Mouse (Mus musculus): Measurements from ENCODE around the gene Cpsf4. TPM values are rescaled to one million over a fixed set of nuclear protein-coding genes. Genes with fewer than 3 reads are reported as not detected.
"Not testable (repeated sequence)": the region's sequence is repeated elsewhere in the genome, so short reads cannot be mapped to it uniquely, and the experiment has no call there.

Cpsf4 gene
- polyA plus RNA-seq, 1 experiment from 2014 or later, result 49.7 TPM

GRCm38 (mm10) chr5:145208391-145208790, 41.4 kb downstream of the Cpsf4 start:
- H3K9me3 ChIP-seq; H3K27me3 ChIP-seq; ATAC-seq (ENCODE audit: low FRiP score, low read depth); H3K4me2 ChIP-seq; H3K9ac ChIP-seq; H3K27ac ChIP-seq (replicated peaks); H3K4me3 ChIP-seq: not testable (repeated sequence)
- peaks cover 13% of the 10 kb centered on the region for H3K4me1 ChIP-seq (replicated peaks)
- WGBS, result 52% methylated on average over 11 of the region's 11 CpGs
- peaks cover 23% of the 10 kb centered on the region for H3K36me3 ChIP-seq

- Histone ChIP-seq H3K9ac (no peak overlapping the region), H3K4me3 (no peak overlapping the region), H3K27ac (replicated peaks) (no peak overlapping the region), H3K27me3 (no peaks in the 10 kb centered on the region), H3K9me3 (no peaks in the 10 kb centered on the region), H3K4me1 (replicated peaks) (no peaks in the 10 kb centered on the region; the same call in 1 of the 2 replicates), H3K4me2 (no peak overlapping the region), H3K36me3 (peaks cover 30% of the 10 kb centered on the region)
- WGBS, result 97% methylated on average over 4 of the region's 4 CpGs
- no peak for ATAC-seq (ENCODE audit: low FRiP score, low read depth)
Observed at GRCm38 (mm10) chr5:145211340-145211739, 44.3 kb downstream of the Cpsf4 start.

- WGBS, result 94% methylated on average over 4 of the region's 4 CpGs
- peaks cover 30% of the 10 kb centered on the region for H3K36me3 ChIP-seq
Observed at GRCm38 (mm10) chr5:145212216-145212615, 45.2 kb downstream of the Cpsf4 start.

GRCm38 (mm10) chr5:145213505-145213904, 46.5 kb downstream of the Cpsf4 start:
- no peaks in the 10 kb centered on the region for H3K9me3 ChIP-seq
- no peaks in the 10 kb centered on the region for H3K4me1 ChIP-seq (replicated peaks)
- WGBS, result 94% methylated on average over 3 of the region's 3 CpGs
- no peak overlapping the region for H3K27ac ChIP-seq (replicated peaks)
- H3K4me3 ChIP-seq, result no peak overlapping the region
- H3K4me2 ChIP-seq, result no peak overlapping the region
- H3K36me3 ChIP-seq, result peaks cover 37% of the 10 kb centered on the region
- no peak overlapping the region for H3K9ac ChIP-seq
- no peaks in the 10 kb centered on the region for H3K27me3 ChIP-seq
- no peak for ATAC-seq (ENCODE audit: low FRiP score, low read depth)

More at GRCm38 (mm10) chr5:145212216-145212615, 45.2 kb downstream of the Cpsf4 start:
- Histone ChIP-seq H3K27me3 (no peaks in the 10 kb centered on the region), H3K9ac (no peak overlapping the region), H3K4me2 (no peak overlapping the region), H3K27ac (replicated peaks) (no peak overlapping the region), H3K9me3 (no peaks in the 10 kb centered on the region), H3K4me3 (no peak overlapping the region), H3K4me1 (replicated peaks) (no peaks in the 10 kb centered on the region)
- ATAC-seq (ENCODE audit: low FRiP score, low read depth), result no peak

GRCm38 (mm10) chr5:145214679-145215078, 47.7 kb downstream of the Cpsf4 start:
- Histone ChIP-seq H3K4me1 (replicated peaks) (no peaks in the 10 kb centered on the region), H3K9ac (no peak overlapping the region), H3K27me3 (no peaks in the 10 kb centered on the region), H3K4me2 (no peak overlapping the region), H3K4me3 (no peak overlapping the region), H3K27ac (replicated peaks) (no peak overlapping the region), H3K36me3 (peaks cover 43% of the 10 kb centered on the region), H3K9me3 (no peaks in the 10 kb centered on the region)
- 71% methylated on average over 4 of the region's 4 CpGs for WGBS
- no peak for ATAC-seq (ENCODE audit: low FRiP score, low read depth)

- Histone ChIP-seq H3K27me3 (no peaks in the 10 kb centered on the region), H3K4me1 (replicated peaks) (no peaks in the 10 kb centered on the region), H3K27ac (replicated peaks) (no peak overlapping the region), H3K36me3 (peaks cover 48% of the 10 kb centered on the region), H3K4me2 (no peak overlapping the region), H3K9me3 (no peaks in the 10 kb centered on the region), H3K9ac (no peak overlapping the region), H3K4me3 (no peak overlapping the region)
- 90% methylated on average over 6 of the region's 6 CpGs for WGBS
- ATAC-seq (ENCODE audit: low FRiP score, low read depth), result no peak
Observed at GRCm38 (mm10) chr5:145217746-145218145, 50.7 kb downstream of the Cpsf4 start.

GRCm38 (mm10) chr5:145218206-145218605, 51.2 kb downstream of the Cpsf4 start:
- no peak overlapping the region for H3K9ac ChIP-seq
- H3K9me3 ChIP-seq, result no peaks in the 10 kb centered on the region
- ATAC-seq (ENCODE audit: low FRiP score, low read depth), result no peak
- no peak overlapping the region for H3K4me2 ChIP-seq
- no peak overlapping the region for H3K27ac ChIP-seq (replicated peaks)
- no peaks in the 10 kb centered on the region for H3K4me1 ChIP-seq (replicated peaks)
- no peaks in the 10 kb centered on the region for H3K27me3 ChIP-seq
- peaks cover 48% of the 10 kb centered on the region for H3K36me3 ChIP-seq
- 98% methylated on average over 21 of the region's 21 CpGs for WGBS
- H3K4me3 ChIP-seq, result no peak overlapping the region

GRCm38 (mm10) chr5:145218671-145219070, 51.7 kb downstream of the Cpsf4 start:
- no peak overlapping the region for H3K9ac ChIP-seq
- no peak overlapping the region for H3K27ac ChIP-seq (replicated peaks)
- H3K4me1 ChIP-seq (replicated peaks), result no peaks in the 10 kb centered on the region
- H3K36me3 ChIP-seq, result peaks cover 45% of the 10 kb centered on the region
- no peak overlapping the region for H3K4me3 ChIP-seq
- ATAC-seq (ENCODE audit: low FRiP score, low read depth), result no peak
- no peaks in the 10 kb centered on the region for H3K9me3 ChIP-seq
- WGBS, result 97% methylated on average over 20 of the region's 20 CpGs
- no peak overlapping the region for H3K4me2 ChIP-seq
- H3K27me3 ChIP-seq, result no peaks in the 10 kb centered on the region

- no peaks in the 10 kb centered on the region for H3K27me3 ChIP-seq
- peaks cover 39% of the 10 kb centered on the region for H3K36me3 ChIP-seq
- no peak overlapping the region for H3K4me3 ChIP-seq
- no peaks in the 10 kb centered on the region for H3K4me1 ChIP-seq (replicated peaks)
- H3K27ac ChIP-seq (replicated peaks), result no peak overlapping the region
- H3K9ac ChIP-seq, result no peak overlapping the region
- 88% methylated on average over 8 of the region's 8 CpGs for WGBS
- H3K9me3 ChIP-seq, result no peaks in the 10 kb centered on the region
- H3K4me2 ChIP-seq, result no peak overlapping the region
- no peak for ATAC-seq (ENCODE audit: low FRiP score, low read depth)
Observed at GRCm38 (mm10) chr5:145219981-145220380, 53.0 kb downstream of the Cpsf4 start.

GRCm38 (mm10) chr5:145222840-145223239, 55.8 kb downstream of the Cpsf4 start:
- Histone ChIP-seq H3K36me3 (peaks cover 38% of the 10 kb centered on the region), H3K4me1 (replicated peaks) (no peaks in the 10 kb centered on the region), H3K4me3 (no peak overlapping the region), H3K9me3 (no peaks in the 10 kb centered on the region), H3K4me2 (no peak overlapping the region), H3K9ac (no peak overlapping the region), H3K27ac (replicated peaks) (no peak overlapping the region), H3K27me3 (no peaks in the 10 kb centered on the region)
- WGBS, result 86% methylated on average over 5 of the region's 5 CpGs
- no peak for ATAC-seq (ENCODE audit: low FRiP score, low read depth)

- ATAC-seq (ENCODE audit: low FRiP score, low read depth), result no peak
- Histone ChIP-seq H3K9me3 (no peaks in the 10 kb centered on the region), H3K27ac (replicated peaks) (no peak overlapping the region), H3K27me3 (no peaks in the 10 kb centered on the region), H3K4me3 (no peak overlapping the region), H3K4me1 (replicated peaks) (no peaks in the 10 kb centered on the region), H3K9ac (no peak overlapping the region), H3K4me2 (no peak overlapping the region), H3K36me3 (peaks cover 33% of the 10 kb centered on the region)
- 84% methylated on average over 12 of the region's 12 CpGs for WGBS
Observed at GRCm38 (mm10) chr5:145223395-145223794, 56.4 kb downstream of the Cpsf4 start.

- Histone ChIP-seq H3K9me3 (no peaks in the 10 kb centered on the region), H3K4me1 (replicated peaks) (peaks cover 6% of the 10 kb centered on the region), H3K9ac (no peak overlapping the region), H3K27me3 (no peaks in the 10 kb centered on the region), H3K27ac (replicated peaks) (no peak overlapping the region), H3K36me3 (peaks cover 7% of the 10 kb centered on the region; the same call in 1 of the 2 replicates), H3K4me2 (no peak overlapping the region), H3K4me3 (no peak overlapping the region)
- 56% methylated on average over 2 of the region's 2 CpGs for WGBS
- no peak for ATAC-seq (ENCODE audit: low FRiP score, low read depth)
Observed at GRCm38 (mm10) chr5:145226453-145226852, 59.4 kb downstream of the Cpsf4 start.

- H3K9ac ChIP-seq; H3K4me2 ChIP-seq; ATAC-seq (ENCODE audit: low FRiP score, low read depth); H3K27me3 ChIP-seq; H3K27ac ChIP-seq (replicated peaks); H3K9me3 ChIP-seq; H3K36me3 ChIP-seq; H3K4me3 ChIP-seq: not testable (repeated sequence)
- peaks cover 21% of the 10 kb centered on the region for H3K4me1 ChIP-seq (replicated peaks)
- WGBS, result 74% methylated on average over 6 of the region's 6 CpGs
Observed at GRCm38 (mm10) chr5:145229283-145229682, 62.3 kb downstream of the Cpsf4 start.
